Mouse (Mus musculus) lung, postnatal 10 days (tissue): ENCODE measurements around the gene Hist1h2bh.
A peak's percentile ranks its signal among the peaks of the same experiment; 100 is the strongest.
"Not testable (repeated sequence)": the region's sequence is repeated elsewhere in the genome, so short reads cannot be mapped to it uniquely, and the experiment has no call there.

ENCODE experiments used
- DNase-seq: peaks from one replicate; pipeline ENCODE4 v3.0.0; 2021

Gene Hist1h2bh

DNA sequence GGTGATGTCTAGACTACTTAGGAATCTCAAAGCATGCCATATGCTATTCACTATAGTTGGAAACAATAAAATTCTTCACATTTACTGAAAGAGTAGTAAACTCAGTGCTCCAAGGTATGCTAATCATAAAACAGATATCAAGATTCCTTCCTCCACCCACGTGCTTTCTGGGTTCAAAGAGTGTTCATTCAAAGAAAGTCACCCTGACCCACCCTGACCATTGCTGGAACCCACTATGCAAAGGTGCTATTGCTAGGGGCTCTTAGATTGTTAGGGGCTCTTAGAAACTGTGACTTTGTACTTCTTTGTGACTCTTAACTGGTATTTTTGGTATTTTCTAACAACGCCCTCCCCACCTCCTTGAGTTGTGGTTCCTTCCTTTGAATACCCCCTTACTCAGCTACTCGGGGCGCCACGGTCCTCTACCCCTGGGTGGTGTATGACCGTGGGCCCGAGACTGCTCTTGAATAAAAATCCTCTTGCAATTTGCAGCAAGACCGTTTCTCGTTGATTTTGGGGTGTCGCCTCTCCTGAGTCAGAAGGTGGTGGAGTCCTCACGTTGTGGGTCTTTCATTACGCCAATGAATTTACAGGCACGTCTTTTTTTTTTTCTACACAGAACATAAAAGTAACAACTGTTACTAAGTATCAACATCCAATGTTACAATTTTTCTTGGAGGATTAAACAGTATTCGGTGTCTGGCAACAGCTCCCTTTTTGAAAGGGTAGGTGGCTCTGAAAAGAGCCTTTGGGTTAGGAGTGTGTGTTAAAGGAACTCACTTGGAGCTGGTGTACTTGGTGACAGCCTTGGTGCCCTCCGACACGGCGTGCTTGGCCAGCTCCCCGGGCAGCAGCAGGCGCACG is 30.1 kb upstream of the Hist1h2bh start:
- not testable (repeated sequence) for DNase-seq

DNA sequence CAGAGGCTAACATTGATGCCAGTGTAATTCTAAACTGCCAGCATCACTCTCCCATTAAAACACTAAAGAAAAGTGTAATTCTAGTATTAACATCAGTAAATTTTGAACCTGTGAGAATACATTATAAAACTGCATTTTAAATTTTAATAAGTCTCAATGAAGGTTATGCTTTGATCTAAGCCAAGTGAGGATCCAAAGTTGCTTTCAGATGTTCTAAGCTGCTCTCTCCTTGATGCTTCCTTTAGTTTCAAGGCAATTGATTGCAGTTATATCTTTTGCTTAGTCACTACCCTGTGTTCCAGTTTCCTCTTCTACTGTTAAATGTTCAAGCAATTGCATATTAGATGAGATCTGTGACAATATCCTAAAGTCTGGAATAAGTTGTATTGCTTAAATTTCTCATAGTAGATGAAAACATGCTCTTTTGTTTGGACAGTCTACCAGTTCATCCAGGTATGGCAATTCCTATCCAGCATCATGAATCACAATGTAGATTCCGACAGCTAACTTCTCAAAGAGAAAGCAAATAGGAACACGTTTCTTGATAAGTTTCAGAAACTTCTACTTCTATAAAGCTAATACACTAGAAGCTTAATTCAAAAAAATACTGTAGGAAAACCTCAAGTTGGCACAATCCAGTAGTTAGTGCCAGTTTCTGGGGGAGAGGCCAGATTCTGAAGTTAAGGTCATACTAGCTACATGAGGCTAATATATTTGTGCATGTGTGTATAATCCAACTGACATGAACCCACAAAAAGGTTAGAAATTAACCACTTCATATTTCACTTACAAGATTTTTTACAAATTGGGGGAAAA is 29.2 kb upstream of the Hist1h2bh start:
- no peak for DNase-seq

DNA sequence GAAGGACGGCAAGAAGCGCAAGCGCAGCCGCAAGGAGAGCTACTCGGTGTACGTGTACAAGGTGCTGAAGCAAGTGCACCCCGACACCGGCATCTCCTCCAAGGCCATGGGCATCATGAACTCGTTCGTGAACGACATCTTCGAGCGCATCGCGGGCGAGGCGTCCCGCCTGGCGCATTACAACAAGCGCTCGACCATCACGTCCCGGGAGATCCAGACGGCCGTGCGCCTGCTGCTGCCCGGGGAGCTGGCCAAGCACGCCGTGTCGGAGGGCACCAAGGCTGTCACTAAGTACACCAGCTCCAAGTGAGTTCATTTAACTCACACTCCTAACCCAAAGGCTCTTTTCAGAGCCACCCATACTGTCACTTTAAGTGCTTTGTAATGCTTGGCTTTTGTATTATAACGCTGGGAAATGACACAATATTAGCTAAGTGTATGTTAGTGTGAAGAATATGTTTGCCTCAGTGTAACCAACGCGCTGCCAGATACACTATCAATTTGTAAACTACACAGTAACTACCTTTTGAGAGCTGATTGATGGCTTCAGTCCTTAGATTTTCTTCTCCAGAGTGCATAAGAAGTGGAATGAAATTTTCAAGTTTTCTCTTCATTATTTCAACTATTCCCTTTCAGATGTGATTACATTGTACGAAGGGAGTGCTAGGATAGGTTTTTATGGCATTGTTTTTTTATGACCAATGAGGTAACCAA is 28.5 kb upstream of the Hist1h2bh start:
- not testable (repeated sequence) for DNase-seq

DNA sequence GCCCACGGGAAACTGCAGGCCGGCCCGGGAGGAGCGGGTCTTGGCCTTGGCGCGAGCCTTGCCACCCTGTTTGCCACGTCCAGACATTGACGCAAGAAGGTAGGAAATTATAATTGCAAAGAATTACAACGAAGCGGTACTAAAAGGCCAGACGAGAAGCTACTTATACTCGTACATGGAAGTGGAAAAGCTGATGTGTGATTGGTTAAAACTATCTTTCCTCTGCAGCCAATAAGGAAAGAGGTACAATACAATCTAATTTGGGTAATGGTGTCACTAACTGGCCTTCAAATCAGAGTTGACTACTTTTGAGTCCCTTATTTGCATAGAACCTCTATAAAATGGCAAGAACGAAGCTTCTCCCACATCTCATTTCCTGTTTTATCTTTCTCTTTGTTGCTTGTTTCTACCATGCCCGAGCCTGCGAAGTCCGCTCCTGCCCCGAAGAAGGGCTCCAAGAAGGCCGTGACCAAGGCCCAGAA is 27.9 kb upstream of the Hist1h2bh start, which contains the start of the genes Hist1h2ae and Hist1h2bg:
Gene Hist1h2ae, minus strand, starts transcription at position 199 of the 482 bp plus-strand sequence.
Gene Hist1h2bg, plus strand, starts transcription at position 375 of the 482 bp plus-strand sequence.
- DNase-seq: peak; percentile 68

DNA sequence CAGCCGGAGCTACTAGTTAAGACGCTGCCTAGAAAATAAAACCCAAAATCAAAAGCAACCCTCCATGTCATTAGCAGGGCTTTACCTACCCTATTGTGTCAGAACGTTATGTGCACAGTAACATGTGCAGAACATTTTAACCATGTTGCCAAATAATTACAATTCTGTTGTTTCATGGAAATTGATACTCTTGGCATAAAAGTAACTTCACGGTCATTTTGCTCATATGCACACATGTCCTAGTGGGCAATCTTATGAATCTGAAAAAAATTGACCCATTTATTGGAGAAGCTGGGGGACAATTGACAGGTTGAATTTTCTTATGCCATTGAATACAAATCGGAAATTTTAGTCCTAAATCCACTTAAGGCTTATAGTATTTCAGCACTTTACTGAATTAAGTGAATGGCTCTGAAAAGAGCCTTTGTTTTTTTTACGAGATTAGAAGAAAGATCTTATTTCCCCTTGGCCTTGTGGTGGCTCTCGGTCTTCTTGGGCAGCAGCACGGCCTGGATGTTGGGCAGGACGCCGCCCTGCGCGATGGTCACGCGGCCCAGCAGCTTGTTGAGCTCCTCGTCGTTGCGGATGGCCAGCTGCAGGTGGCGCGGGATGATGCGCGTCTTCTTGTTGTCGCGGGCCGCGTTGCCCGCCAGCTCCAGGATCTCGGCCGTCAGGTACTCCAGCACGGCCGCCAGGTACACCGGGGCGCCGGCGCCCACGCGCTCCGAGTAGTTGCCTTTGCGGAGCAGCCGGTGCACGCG is 27.2 kb upstream of the Hist1h2bh start:
- DNase-seq: not testable (repeated sequence)

DNA sequence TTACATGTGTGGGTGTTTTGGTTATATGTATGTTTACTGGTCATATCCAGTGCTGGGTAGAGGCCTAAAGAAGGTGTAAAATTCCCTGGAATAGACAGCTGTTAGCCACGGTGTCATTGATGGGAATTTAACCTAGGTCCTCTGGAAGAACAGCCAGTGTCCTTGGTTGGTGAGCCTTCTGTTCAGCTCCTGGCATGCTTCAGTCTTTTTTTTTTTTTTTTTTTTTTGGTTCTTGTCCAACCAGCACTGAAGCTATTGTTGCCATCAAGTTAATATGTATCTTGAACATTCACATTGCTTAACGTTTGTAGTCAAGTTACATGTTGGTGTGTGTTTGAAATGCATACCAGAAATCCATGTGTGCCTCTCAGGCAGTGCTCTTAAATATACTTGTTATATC is 21.3 kb upstream of the Hist1h2bh start:
- no peak for DNase-seq

DNA sequence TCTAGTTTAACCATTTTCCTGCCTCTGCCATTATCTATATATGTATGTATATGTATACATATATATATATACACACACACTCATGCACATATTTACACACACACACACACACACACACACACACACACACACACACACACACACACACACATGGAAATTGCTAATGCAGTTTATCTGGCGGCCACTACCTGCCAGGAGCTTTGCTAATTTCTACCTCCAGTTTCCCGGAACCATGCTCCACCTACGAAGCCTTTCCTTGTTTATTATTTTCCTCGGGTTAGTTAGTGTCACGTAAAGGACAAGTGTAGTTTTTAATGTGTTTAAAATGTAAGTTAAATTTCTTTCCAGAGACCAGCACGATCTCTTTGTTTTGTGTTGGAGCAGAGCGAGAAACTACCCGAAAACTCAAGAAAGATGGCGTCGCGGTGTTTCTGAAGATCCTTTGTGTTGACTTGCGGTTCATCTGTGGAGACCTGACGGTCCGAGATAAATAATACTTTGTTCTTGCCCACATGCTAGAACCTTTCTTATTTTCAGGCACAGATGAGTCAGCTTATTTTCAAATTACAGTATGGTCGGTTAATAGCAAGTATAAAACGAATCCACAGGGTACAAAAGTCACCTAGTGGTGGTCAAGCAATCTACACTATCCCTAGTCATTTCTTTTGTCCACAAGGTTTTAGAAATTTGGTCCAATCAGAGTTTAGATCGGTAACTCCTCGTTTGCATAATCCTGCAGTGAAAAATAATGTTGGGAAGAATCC is 19.7 kb upstream of the Hist1h2bh start:
- no peak for DNase-seq

DNA sequence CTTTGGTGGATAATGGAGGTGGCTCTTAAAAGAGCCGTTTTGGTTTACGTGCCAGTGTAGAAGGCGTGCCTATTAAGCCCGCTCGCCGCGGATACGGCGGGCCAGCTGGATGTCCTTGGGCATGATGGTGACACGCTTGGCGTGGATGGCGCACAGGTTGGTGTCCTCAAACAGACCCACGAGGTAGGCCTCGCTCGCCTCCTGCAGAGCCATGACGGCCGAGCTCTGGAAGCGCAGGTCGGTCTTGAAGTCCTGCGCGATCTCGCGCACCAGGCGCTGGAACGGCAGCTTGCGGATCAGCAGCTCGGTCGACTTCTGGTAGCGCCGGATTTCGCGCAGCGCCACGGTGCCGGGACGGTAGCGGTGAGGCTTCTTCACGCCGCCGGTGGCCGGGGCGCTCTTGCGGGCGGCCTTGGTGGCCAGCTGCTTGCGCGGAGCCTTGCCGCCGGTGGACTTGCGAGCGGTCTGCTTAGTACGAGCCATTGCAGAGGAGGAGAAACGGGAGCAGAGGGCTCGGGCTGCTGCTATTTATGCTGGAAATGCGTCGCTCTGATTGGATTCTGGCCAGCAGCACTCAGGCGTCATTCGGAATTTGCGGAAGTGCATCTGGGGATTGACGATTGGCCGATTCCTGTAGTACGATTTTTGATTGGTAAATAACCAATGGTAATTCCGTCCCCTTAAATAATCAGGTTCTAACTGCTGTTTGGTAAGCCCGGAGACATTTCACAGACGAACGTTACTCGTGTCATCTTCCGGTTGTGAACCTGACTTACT is 18.9 kb upstream of the Hist1h2bh start, which contains the start of gene Hist1h3e:
Gene Hist1h3e, minus strand, starts transcription at position 487 of the 777 bp plus-strand sequence.
- DNase-seq: peak; percentile 96

DNA sequence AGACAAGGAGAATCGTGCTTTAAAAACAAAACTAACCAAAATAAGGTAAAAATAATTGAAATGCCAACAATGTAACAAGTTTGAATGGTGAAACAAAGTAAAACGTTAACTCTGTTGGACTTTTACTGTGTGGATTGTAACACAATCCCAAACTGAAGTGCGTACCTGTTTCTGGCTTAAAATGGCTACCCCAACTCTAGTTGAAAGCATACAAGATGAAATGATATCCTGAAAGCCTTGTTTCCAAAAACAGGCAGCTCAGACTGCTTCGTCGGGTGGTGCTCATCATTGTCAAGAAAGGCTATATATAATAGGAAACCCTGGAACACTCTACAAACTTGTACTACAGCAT is 18.3 kb upstream of the Hist1h2bh start:
- not testable (repeated sequence) for DNase-seq

DNA sequence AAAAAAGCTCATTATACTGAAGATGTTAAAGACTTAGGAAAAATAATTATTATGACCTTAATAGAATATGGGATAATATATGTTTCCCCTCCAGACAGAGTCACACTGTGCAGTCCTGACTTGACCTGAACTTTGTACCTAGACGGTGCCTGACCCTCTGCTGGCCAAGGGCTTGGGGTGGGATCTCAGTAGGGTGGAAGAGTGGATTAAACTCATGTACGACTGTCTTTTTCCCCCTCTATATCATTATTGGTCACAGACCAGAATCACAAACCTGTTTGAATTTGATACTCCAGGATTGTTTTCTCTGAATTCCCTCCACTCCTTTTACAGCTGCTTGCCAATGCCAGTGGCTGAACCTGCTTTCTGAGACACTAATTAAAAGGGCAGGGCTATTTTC is 17.5 kb upstream of the Hist1h2bh start:
- DNase-seq: not testable (repeated sequence)

DNA sequence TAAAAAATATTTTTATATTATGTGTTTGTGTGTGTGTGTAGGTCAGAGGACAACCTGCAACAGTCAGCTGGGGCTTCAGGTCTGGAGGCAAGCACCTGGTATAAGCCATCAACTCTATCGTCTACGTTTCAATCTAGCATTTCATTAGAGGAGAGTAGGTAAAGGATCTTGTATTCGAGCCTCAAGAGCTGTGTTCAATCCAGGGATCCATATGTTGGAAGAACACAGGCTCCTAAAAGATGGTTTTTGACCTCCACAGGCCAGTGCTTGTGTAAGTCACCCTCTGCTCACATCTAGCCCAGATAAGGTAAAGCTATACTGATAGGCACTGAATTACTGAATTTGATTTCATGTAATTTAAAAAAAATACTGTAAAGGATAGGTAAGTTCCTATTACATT is 13.7 kb upstream of the Hist1h2bh start:
- DNase-seq: no peak

DNA sequence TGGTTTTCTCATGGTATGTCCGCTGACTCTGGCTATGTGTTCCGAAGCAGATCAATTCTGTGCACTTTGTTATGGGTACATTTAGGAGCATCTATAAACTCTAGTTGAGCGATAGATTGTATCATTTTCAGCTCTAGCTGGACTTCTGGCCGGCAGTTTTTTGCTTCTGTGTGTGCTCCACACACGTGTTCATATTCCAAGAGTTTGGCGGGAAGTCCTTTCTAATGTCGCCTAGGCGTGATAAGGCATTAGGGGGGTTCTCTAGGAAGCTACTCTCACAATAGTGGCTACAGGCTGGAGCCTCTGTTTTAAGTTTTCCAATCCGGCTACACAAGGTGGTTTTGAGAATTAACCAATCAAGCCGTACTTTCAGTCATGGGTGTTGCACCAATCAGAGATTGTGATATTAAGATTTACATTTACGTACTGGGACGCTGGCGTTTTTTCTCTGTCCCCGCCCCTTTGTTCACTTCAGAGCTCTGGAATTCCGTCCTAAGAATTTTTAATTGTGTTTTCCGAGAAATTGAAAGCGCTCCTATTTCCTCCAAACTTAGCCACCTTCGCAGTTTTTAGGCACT is 12.7 kb upstream of the Hist1h2bh start:
- DNase-seq: peak; percentile 87

DNA sequence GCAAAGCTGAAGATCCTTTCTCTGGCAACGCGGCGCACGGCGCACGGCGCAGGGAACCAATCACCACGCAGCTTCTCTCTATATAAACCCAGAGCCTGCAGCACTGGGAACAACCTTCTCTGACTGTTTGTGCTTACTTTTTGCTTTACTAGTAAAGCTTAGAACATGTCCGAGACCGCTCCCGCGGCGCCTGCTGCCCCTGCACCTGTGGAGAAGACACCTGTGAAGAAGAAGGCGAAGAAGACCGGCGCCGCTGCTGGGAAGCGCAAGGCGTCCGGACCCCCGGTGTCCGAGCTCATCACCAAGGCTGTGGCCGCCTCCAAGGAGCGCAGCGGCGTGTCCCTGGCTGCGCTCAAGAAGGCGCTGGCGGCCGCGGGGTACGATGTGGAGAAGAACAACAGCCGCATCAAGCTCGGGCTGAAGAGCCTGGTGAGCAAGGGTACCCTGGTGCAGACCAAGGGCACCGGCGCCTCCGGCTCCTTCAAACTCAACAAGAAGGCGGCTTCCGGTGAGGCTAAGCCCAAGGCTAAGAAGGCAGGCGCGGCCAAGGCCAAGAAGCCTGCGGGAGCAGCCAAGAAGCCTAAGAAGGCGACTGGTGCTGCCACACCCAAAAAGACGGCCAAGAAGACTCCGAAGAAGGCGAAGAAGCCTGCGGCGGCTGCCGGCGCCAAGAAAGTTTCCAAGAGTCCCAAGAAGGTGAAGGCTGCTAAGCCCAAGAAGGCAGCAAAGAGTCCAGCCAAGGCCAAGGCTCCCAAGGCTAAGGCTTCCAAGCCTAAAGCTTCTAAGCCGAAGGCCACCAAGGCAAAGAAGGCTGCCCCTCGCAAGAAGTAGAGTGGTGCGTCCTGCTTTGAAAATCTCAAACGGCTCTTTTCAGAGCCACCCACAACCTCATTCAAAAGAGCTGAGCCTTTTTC is 12.0 kb upstream of the Hist1h2bh start:
- peak; percentile 82 for DNase-seq

DNA sequence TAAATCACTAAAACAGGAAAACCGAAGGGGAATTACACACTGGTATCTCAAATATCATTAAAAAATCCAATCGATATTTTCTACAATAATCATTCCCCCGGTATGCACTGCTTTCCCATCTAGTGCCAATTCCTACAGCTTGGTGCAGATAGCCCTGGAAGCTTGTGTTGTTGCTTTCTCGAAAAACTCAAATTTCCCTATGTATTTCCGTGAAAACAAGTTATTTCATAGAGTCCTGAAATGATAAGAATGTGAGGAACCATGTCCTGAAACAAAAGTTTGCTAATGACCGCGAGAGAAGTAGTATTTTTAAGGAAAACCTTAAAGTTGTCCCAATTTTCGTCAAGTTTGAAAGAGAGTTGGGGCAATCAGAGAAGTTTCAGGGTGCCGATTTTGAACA is 11.2 kb upstream of the Hist1h2bh start:
- DNase-seq: no peak

DNA sequence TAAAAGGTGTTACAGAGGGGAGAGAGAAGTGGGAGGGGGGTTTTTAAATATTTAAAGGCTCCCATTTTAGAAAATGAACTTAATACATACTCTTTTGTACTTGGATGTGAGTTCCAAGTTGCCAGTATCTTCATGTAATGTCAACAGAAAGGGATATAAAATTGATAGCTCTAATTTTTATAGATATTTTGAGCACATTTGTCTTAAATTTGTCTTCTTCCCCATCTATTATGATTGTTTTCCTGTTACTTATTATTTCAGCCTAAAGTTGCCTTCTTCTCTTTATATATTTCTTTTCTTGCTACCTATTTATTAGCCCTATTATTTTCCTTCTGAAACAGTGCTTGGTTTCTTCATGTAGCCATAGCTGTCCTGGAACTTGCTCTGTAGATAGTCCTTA is 9.8 kb upstream of the Hist1h2bh start, which contains the start of gene Hist1h1d:
Gene Hist1h1d, plus strand, starts transcription at position 301 of the 400 bp plus-strand sequence.
- DNase-seq: no peak

DNA sequence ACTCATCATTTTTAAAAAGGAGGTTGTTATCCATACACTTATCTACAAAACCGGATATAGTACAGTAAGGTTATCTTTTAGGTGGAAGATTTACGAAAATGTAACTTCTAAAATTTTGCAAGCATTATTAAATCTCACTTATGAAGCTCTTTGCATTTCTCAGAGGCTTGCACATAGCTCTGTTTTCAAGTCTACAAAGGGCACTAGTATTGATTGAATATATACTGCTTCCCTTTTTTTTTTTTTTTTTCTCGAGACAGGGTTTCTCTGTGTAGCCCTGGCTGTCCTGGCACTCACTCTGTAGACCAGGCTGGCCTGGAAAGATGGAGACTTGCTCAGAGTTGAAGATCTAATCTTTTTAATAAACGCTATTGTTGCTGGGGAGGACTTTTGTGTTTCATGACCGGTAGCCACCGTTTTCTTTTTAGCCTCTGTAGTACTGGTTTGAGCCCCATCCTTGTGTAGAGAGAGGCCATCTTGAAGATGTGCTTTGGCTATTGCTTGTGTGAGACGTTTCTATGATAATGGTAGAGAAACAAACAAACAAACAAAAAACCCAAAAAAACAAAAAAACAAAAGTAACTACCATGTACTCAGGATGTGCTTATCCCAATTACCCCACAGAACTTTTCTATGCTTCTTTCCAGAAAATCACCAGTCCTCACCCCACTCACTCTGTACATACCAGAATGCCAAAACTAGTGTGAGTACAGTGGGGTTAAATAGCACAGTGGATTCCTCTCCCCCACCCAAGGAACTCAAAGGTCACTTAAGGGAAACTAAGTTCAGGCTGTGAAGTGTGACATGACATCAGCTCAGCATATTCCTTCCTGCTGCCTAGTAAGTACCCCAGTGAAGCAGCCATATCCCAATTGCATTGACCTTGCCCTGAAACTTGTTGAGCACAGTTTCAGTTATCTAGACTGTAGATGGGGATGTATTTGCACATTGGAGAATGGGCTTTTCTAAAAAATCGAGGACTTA is 9.0 kb upstream of the Hist1h2bh start:
- DNase-seq: no peak

DNA sequence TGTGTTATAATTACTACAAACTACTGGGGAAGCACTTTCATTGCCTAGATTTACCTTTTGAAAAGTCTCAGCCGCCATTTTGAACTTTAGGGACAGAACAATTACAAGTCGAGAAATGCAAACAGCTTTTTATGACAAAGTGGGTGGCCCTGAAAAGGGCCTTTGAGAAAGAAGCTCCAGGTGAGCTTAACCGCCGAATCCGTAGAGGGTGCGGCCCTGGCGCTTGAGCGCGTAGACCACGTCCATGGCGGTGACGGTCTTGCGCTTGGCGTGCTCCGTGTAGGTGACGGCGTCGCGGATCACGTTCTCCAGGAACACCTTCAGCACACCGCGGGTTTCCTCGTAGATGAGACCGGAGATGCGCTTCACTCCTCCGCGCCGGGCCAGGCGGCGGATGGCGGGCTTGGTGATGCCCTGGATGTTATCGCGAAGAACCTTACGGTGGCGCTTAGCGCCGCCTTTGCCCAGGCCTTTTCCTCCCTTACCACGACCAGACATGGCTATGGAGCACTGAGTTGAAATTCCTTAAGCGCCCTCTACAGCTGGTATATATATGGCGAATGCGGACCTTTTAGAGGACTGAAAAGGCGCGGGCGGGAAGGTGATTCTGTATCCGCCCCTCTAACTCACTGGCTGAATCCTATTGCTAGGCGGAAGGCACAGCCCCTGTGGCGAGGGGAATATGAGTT is 8.1 kb upstream of the Hist1h2bh start, which contains the start of gene Hist1h4f:
Gene Hist1h4f, minus strand, starts transcription at position 503 of the 689 bp plus-strand sequence.
- DNase-seq: peak; percentile 93
